Mouse (Mus musculus) cortical plate, adult 2 months (tissue): Measurements from ENCODE around the gene Aga. TPM values are rescaled to one million over a fixed set of nuclear protein-coding genes. Genes with fewer than 3 reads are reported as not detected.
"Not testable (repeated sequence)": the region's sequence is repeated elsewhere in the genome, so short reads cannot be mapped to it uniquely, and the experiment has no call there.

ENCODE experiments used
- H3K27ac ChIP-seq: fragments of 200-500 bp; 2 replicates; pipeline ENCODE4 v1.5.1; 2012; ENCODE audit warnings: low read length, control low read depth, inconsistent platforms; ENCODE audit not compliant: insufficient read depth
- H3K4me1 ChIP-seq: fragments of 200-500 bp; 2 replicates; pipeline ENCODE4 v1.6.1; 2011; ENCODE audit warnings: low read length; ENCODE audit not compliant: control insufficient read depth, insufficient read depth
- H3K4me3 ChIP-seq: fragments of 200-500 bp; 2 replicates; pipeline ENCODE4 v1.5.1; 2011; ENCODE audit warnings: mild to moderate bottlenecking, low read length, control low read depth; ENCODE audit not compliant: insufficient read depth
- CTCF ChIP-seq: fragments of 200-500 bp; IDR thresholded peaks from 2 replicates; pipeline ENCODE4 v1.5.1; 2011; ENCODE audit warnings: mild to moderate bottlenecking, control low read depth, low read length; ENCODE audit not compliant: insufficient read depth; ENCODE audit errors: extremely low read depth
- POLR2A ChIP-seq: fragments of 200-500 bp; IDR thresholded peaks from 2 replicates; pipeline ENCODE4 v1.6.1; 2011; ENCODE audit warnings: mild to moderate bottlenecking, low read length, control low read depth; ENCODE audit not compliant: insufficient read depth; ENCODE audit errors: extremely low read depth
- polyA plus RNA-seq: library from polyadenylated mRNA; depleted of rRNA; stranded (reverse); fragments of >200 nt; gene quantifications from 2 replicates; pipeline ENCODE4 v1.2.3, GENCODE M21; 2012; rRNA removed

The Aga gene
- polyA plus RNA-seq: 5.9 and 7.1 TPM in 2 replicates

GRCm38 (mm10) chr8:53511551-53512127 is at the start of gene Aga:
TSS of gene Aga (plus strand) at chr8:53511727.
- no peak within 1 kb of the TSS for H3K27ac ChIP-seq
- no peaks in the 10 kb centered on the region for H3K4me1 ChIP-seq
- no peak for TF ChIP-seq CTCF
- 0 out of 2 replicates have a peak, but pooled peaks have one; percentile 29 for TF ChIP-seq POLR2A
- H3K4me3 ChIP-seq: peak within 1 kb of the TSS; percentile 32

- no peaks in the 10 kb centered on the region for H3K4me1 ChIP-seq
- TF ChIP-seq CTCF (no peak), POLR2A (no peak)
Measured at GRCm38 (mm10) chr8:53489063-53489462, 22.5 kb upstream of the Aga start.

GRCm38 (mm10) chr8:53496216-53496615 is 15.3 kb upstream of the Aga start:
- TF ChIP-seq POLR2A (no peak), CTCF (no peak)
- no peak overlapping the region for H3K27ac ChIP-seq
- H3K4me1 ChIP-seq: no peaks in the 10 kb centered on the region
- no peak overlapping the region for H3K4me3 ChIP-seq

More at GRCm38 (mm10) chr8:53489063-53489462, 22.5 kb upstream of the Aga start:
- Histone ChIP-seq H3K27ac (no peak overlapping the region), H3K4me3 (no peak overlapping the region)

- Histone ChIP-seq H3K4me3 (no peak overlapping the region), H3K4me1 (no peaks in the 10 kb centered on the region), H3K27ac (no peak overlapping the region)
- TF ChIP-seq POLR2A (no peak), CTCF (no peak)
Measured at GRCm38 (mm10) chr8:53496885-53497326, 14.6 kb upstream of the Aga start.

GRCm38 (mm10) chr8:53538049-53538448 is 26.5 kb downstream of the Aga start:
- not testable (repeated sequence) for H3K27ac ChIP-seq, H3K4me1 ChIP-seq, H3K4me3 ChIP-seq

- Histone ChIP-seq H3K4me1 (no peaks in the 10 kb centered on the region), H3K4me3 (no peak overlapping the region), H3K27ac (no peak overlapping the region)
- TF ChIP-seq CTCF: no peak
- no peak for TF ChIP-seq POLR2A
Measured at GRCm38 (mm10) chr8:53539585-53539984, 28.1 kb downstream of the Aga start.

- no peak overlapping the region for H3K4me3 ChIP-seq
- no peaks in the 10 kb centered on the region for H3K4me1 ChIP-seq
- H3K27ac ChIP-seq: no peak overlapping the region
- TF ChIP-seq POLR2A (no peak), CTCF (no peak)
Measured at GRCm38 (mm10) chr8:53562441-53563040, 51.0 kb downstream of the Aga start.

GRCm38 (mm10) chr8:53566223-53566622 is 54.7 kb downstream of the Aga start:
- no peak overlapping the region for H3K4me3 ChIP-seq
- TF ChIP-seq CTCF (no peak), POLR2A (no peak)
- H3K27ac ChIP-seq: no peak overlapping the region
- H3K4me1 ChIP-seq: no peaks in the 10 kb centered on the region

Other genes with a start within 250 kb of the Aga start
- 0.25 and 0.27 TPM in 2 replicates for gene Neil3, start 127.3 kb downstream of the Aga start, polyA plus RNA-seq